Mouse (Mus musculus): ENCODE data around the gene Slco4c1. TPM values are rescaled to one million over a fixed set of nuclear protein-coding genes. Genes with fewer than 3 reads are reported as not detected.

The Slco4c1 gene
- 38.4 and 41.0 TPM in 2 replicates for total RNA-seq (2023)

DNA sequence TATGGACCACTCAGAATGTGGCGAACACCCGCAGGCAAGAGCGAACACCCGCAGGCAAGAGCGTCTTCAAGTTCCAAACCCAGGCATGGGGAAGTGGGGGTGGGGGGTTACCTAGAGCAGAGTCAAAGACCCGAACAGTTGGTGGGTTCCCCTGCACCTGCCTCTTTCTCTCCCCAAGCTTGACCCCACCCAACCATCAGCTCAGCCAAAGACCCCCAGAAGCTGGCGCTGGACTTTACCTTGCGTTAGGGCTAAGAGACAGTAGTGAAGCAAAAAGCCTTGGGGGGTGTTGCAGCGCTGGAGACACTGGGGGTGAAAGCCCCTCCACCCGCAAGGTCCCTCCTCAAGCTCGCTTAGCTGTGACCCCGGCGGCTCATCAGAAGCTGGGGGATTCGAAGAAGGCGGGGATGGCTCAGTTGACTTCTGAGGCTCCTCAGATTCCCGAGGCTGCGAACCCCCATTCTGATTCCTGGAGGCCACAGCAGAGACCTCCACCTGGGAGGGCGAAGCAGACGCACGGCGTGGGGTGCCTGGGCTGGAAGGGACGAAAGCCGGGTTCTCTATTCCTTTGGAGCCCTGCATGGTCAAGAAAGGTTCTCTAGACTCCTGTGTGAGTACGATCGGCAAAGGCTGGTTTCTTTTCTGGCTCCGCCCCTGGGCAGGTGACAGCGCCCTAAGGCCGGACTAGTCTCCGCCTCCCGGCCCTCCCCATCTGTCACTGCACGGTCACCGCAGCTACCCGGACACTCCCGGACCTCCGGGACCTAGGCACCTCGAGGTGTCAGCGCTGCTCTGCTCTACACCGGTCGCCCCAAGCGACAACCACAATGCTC, at the start of gene Slco4c1:
Slco4c1 (minus strand) TSS at position 644 of the 833 bp plus-strand sequence.

Measured in neutrophil, adult 65 days (primary cell).